Mouse (Mus musculus) hindbrain, postnatal 0 days (tissue): ENCODE measurements around the gene Ttc29. TPM values are rescaled to one million over a fixed set of nuclear protein-coding genes. Genes with fewer than 3 reads are reported as not detected.

ENCODE experiments used
- ATAC-seq: fragments of 200-750 bp; cut with Nextera tagmentation; 2 replicates; pipeline ENCODE4 v1.8.0; 2017; ENCODE audit warnings: mild to moderate bottlenecking, moderate TSS enrichment, moderate library complexity
- DNase-seq: peaks from one replicate; pipeline ENCODE4 v3.0.0-alpha.2; 2015; ENCODE audit warnings: low spot score
- H3K27ac ChIP-seq: fragments of 300-500 bp; sonication (generic); 2 replicates; pipeline ENCODE4 v1.5.1; 2014; ENCODE audit warnings: mild to moderate bottlenecking
- H3K27me3 ChIP-seq: fragments of 300-500 bp; sonication (generic); 2 replicates; pipeline ENCODE4 v1.6.1; 2014; ENCODE audit warnings: low read length, mixed read lengths; ENCODE audit not compliant: insufficient read depth
- H3K36me3 ChIP-seq: fragments of 300-500 bp; sonication (generic); 2 replicates; pipeline ENCODE4 v1.6.1; 2014; ENCODE audit warnings: low read length, mixed read lengths; ENCODE audit not compliant: insufficient read depth
- H3K4me1 ChIP-seq: fragments of 300-500 bp; sonication (generic); 2 replicates; pipeline ENCODE4 v1.6.1; 2014; ENCODE audit warnings: antibody characterized with exemption, low read length, mixed read lengths; ENCODE audit not compliant: insufficient read depth
- H3K4me2 ChIP-seq: fragments of 300-500 bp; sonication (generic); 2 replicates; pipeline ENCODE4 v1.6.1; 2014; ENCODE audit warnings: low read depth, mild to moderate bottlenecking, low read length, moderate library complexity, mixed read lengths
- H3K4me3 ChIP-seq: fragments of 300-500 bp; sonication (generic); 2 replicates; pipeline ENCODE4 v1.5.1; 2014; ENCODE audit warnings: low read length
- H3K9ac ChIP-seq: fragments of 300-500 bp; sonication (generic); replicated peaks from 2 replicates; pipeline ENCODE4 v1.6.1; 2014; ENCODE audit warnings: mild to moderate bottlenecking, low read length, moderate library complexity, mixed read lengths
- H3K9me3 ChIP-seq: fragments of 300-500 bp; sonication (generic); 2 replicates; pipeline ENCODE4 v1.6.1; 2016; ENCODE audit warnings: low read length, mixed read lengths
- CTCF ChIP-seq: IDR thresholded peaks from 2 replicates; pipeline ENCODE4 v1.5.1; 2016; ENCODE audit warnings: antibody characterized with exemption, control low read depth, low read depth
- WGBS: fragments of 180-500 bp; shearing (Covaris S2); extraction: QIAGEN DNeasy Blood & Tissue Kit; methylation state at CpG from one replicate; pipeline ENCODE4 v1.1.7; 2014; 5-methylcytosine and 5-hydroxymethylcytosine counted together
- polyA plus RNA-seq: library from polyadenylated mRNA; unstranded; fragments of >200 nt; fragmentation: Nextera tagmentation; extraction: Ambion mirVana; gene quantifications from 2 replicates; pipeline ENCODE4 v1.2.1, GENCODE M21; 2015
- total RNA-seq: library from RNA; depleted of rRNA; stranded (reverse); fragments of >200 nt; gene quantifications from 2 replicates; pipeline ENCODE4 v1.2.3, GENCODE M21; 2014

Gene Ttc29
- total and polyA plus RNA-seq, 2 experiments from 2014 or later, result 0.69 to 0.84 TPM

DNA sequence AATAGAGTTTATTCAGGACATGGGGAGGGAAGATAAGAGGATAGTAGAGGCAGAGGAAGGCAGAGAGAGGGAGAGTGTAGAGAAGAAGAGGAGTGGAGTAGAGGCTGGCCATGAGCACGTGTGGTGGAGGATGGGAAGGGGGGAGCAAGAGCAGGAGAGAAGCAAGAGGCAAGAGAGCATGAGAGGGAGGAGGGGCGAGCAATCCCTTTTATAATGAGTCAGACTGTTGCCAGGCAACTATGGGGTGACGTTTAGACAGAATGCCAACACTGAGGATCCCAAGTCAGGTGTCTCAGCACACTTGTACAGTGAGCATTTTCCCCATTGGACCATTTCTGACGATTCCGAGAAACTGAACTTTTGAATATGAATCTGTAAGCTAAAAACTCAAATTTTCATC, 82.4 kb downstream of the Ttc29 start:
- H3K4me1 ChIP-seq, result no peaks in the 10 kb centered on the region
- no peaks in the 10 kb centered on the region for H3K27me3 ChIP-seq
- no peak overlapping the region for H3K27ac ChIP-seq
- TF ChIP-seq CTCF, result no peak
- no peak overlapping the region for H3K9ac ChIP-seq
- H3K4me3 ChIP-seq, result no peak overlapping the region
- 42% methylated on average over 5 of the region's 5 CpGs for WGBS
- no peaks in the 10 kb centered on the region for H3K36me3 ChIP-seq
- ATAC-seq (0 out of 2 replicates have a peak, but pooled peaks have one; percentile 32), DNase-seq (no peak)
- H3K4me2 ChIP-seq, result no peak overlapping the region
- H3K9me3 ChIP-seq, result no peaks in the 10 kb centered on the region

DNA sequence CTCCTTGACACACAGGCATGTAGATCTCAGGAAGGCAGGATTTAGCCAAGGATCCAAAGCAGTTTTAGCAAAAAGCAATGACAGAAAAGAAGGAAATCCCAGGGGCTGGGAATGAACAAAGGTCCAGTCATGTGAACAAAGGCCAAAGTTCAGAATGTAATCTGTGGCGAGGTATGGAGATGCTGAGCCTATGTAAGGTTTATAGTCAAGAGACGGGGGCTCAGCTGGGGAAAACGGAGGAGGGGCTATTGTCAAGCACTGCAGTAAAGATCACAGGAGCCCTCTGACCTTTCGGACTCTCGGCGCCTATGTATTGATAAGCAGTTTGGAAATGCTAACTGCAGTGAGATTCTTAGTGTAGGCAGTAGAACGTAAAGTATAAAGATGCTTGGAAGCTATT, 90.5 kb downstream of the Ttc29 start:
- H3K9ac ChIP-seq, result no peak overlapping the region
- no peak for ATAC-seq
- H3K27ac ChIP-seq, result no peak overlapping the region
- DNase-seq, result no peak
- no peaks in the 10 kb centered on the region for H3K9me3 ChIP-seq
- H3K4me2 ChIP-seq, result no peak overlapping the region
- H3K4me3 ChIP-seq, result no peak overlapping the region
- WGBS, result 37% methylated on average over 7 of the region's 7 CpGs
- H3K36me3 ChIP-seq, result no peaks in the 10 kb centered on the region
- no peaks in the 10 kb centered on the region for H3K27me3 ChIP-seq
- H3K4me1 ChIP-seq, result no peaks in the 10 kb centered on the region
- no peak for TF ChIP-seq CTCF

DNA sequence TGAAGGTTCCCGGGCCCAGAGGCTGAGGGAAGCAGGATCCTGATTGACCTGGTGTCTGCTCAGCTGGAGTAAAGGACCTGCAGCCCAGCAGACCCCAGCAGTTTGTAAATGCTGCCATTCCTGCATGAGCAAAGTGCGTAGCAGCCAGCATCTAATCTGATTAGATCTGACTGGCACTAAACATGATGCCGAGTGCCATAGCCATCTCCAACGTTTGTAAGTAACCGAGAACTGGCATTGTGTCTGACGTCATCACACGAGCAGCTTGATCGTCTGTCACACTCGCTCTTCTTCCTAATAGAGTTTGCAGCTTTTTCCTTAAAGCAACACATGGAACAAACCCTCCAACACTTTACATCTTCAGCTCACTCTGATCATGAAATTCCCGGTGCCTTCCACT, 93.5 kb downstream of the Ttc29 start:
- Histone ChIP-seq H3K9ac (no peak overlapping the region), H3K4me3 (no peak overlapping the region), H3K36me3 (no peaks in the 10 kb centered on the region), H3K27ac (no peak overlapping the region), H3K27me3 (no peaks in the 10 kb centered on the region), H3K4me1 (no peaks in the 10 kb centered on the region), H3K4me2 (no peak overlapping the region), H3K9me3 (no peaks in the 10 kb centered on the region)
- ATAC-seq, result no peak
- 50% methylated on average over 10 of the region's 10 CpGs for WGBS
- no peak for TF ChIP-seq CTCF
- DNase-seq, result peak; percentile 29

DNA sequence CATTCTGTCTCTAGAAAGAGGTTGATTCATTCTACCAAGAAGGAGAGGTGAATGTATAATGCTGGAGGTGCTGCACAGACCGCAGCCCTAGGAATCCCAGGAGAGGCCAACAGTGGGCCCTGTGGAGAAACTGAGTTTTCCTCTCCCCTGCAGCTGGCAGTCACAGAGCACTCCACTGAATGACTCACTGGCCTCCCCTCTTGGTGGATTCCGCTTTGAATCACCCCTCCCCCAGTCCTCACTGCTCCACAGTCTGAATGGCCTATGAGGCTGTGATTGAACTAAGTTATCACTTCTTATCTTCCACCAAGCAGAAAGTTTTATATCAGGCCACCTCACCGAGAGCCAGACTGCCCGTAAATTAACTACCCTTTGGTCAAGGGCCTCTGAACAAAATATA, 94.0 kb downstream of the Ttc29 start:
- WGBS, result 61% methylated on average over 4 of the region's 4 CpGs
- H3K4me3 ChIP-seq, result no peak overlapping the region
- DNase-seq (no peak), ATAC-seq (no peak)
- no peaks in the 10 kb centered on the region for H3K36me3 ChIP-seq
- no peak overlapping the region for H3K4me2 ChIP-seq
- H3K9ac ChIP-seq, result no peak overlapping the region
- H3K4me1 ChIP-seq, result no peaks in the 10 kb centered on the region
- TF ChIP-seq CTCF, result peak; percentile 19
- H3K27ac ChIP-seq, result no peak overlapping the region
- H3K9me3 ChIP-seq, result 0 out of 2 replicates have a peak, but pooled peaks cover 4% of the 10 kb centered on the region
- no peaks in the 10 kb centered on the region for H3K27me3 ChIP-seq

DNA sequence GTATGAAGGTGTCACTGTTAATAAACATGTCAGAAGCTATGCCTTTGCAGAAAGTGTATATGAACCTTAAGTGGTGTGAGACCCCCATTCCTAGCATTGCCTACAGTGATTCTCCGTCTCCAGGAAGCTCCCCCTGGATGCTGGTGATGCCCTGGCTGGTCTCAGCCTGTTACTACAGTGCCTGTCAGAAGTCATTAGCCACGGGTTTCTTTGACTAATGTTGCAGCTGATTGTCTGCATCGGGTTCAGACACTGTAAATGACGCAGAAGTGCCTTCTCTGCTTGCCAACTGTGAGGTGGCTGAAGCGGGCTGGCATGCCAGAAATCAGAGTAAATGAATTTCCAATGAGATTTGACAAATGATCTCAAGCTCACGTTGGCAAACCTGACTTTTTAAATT, 96.4 kb downstream of the Ttc29 start:
- WGBS, result 29% methylated on average over 6 of the region's 6 CpGs
- Histone ChIP-seq H3K36me3 (no peaks in the 10 kb centered on the region), H3K9ac (no peak overlapping the region), H3K4me3 (no peak overlapping the region), H3K27me3 (no peaks in the 10 kb centered on the region), H3K9me3 (0 out of 2 replicates have a peak, but pooled peaks cover 4% of the 10 kb centered on the region), H3K27ac (no peak overlapping the region), H3K4me1 (no peaks in the 10 kb centered on the region), H3K4me2 (no peak overlapping the region)
- peak; percentile 88 for ATAC-seq
- no peak for TF ChIP-seq CTCF
- DNase-seq, result peak; percentile 80

DNA sequence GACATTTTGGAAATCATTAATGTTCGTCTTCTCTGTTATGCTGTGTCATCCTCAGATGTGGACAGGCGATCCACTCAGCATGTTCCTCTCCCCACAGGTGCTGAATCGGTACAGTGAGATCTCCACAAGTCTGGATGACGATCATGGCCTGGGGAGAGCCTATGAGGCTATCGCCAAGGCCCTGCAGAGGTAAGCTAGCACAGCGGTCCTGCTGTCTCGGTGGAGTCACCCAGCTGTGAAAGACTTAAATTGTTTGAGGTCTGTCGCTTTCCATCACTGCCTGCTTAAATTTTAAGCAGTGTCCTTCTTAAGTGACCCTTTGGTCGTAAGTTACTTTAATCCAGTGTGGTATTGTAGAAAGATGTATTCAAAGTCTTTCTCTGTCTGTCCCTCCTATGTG, 102.5 kb downstream of the Ttc29 start:
- Histone ChIP-seq H3K27me3 (no peaks in the 10 kb centered on the region), H3K36me3 (no peaks in the 10 kb centered on the region), H3K4me3 (no peak overlapping the region), H3K4me2 (no peak overlapping the region), H3K9me3 (0 out of 2 replicates have a peak, but pooled peaks cover 4% of the 10 kb centered on the region), H3K9ac (no peak overlapping the region), H3K27ac (no peak overlapping the region), H3K4me1 (no peaks in the 10 kb centered on the region)
- 48% methylated on average over 9 of the region's 9 CpGs for WGBS
- DNase-seq (no peak), ATAC-seq (no peak)
- no peak for TF ChIP-seq CTCF

DNA sequence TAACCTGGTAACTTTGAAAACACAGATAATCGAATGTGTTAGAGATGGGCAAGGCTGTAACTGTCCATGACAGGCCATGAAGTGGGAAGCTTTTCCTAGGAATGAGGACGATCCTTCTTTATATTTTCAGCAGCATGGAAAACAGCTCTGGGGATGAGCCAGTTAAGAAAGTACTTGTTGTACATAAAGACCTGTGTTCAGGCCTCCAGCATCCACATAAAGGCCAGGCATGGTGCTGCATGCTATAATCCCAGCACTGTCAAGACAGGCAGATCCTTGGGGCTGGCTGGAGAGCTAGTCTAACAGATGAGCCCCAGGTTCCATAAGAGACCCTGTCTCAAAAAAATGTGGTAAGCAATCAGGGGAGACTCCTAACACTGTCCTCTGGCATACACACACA, 104.6 kb downstream of the Ttc29 start:
- no peak for ATAC-seq
- no peak for DNase-seq
- H3K4me3 ChIP-seq, result no peak overlapping the region
- 88% methylated on average over 2 of the region's 2 CpGs for WGBS
- no peaks in the 10 kb centered on the region for H3K9me3 ChIP-seq
- H3K27me3 ChIP-seq, result no peaks in the 10 kb centered on the region
- no peaks in the 10 kb centered on the region for H3K36me3 ChIP-seq
- H3K4me2 ChIP-seq, result no peak overlapping the region
- H3K27ac ChIP-seq, result no peak overlapping the region
- no peak for TF ChIP-seq CTCF
- H3K9ac ChIP-seq, result no peak overlapping the region
- no peaks in the 10 kb centered on the region for H3K4me1 ChIP-seq
